Mouse (Mus musculus): Measurements from ENCODE around the gene Cyp46a1. TPM values are rescaled to one million over a fixed set of nuclear protein-coding genes. Genes with fewer than 3 reads are reported as not detected.

The Cyp46a1 gene
- total RNA-seq, 2 experiments from 2014 or later: 0.26 TPM; not detected in 1

GRCm38 (mm10) chr12:108394534-108395284 lies 60.5 kb downstream of the Cyp46a1 start:
- intact Hi-C loops (cut with DNase I): no loop called here
- DNase-seq: no peak

GRCm38 (mm10) chr12:108395285-108395660 lies 61.1 kb downstream of the Cyp46a1 start:
- intact Hi-C loops (cut with DNase I): no loop called here
- no peak for DNase-seq

- intact Hi-C loops (cut with DNase I): no loop called here
- no peak for DNase-seq
Measured at GRCm38 (mm10) chr12:108396081-108396947, 62.1 kb downstream of the Cyp46a1 start.

GRCm38 (mm10) chr12:108398681-108399080 lies 64.5 kb downstream of the Cyp46a1 start:
- no peak for DNase-seq
- intact Hi-C loops (cut with DNase I): no loop called here

- intact Hi-C loops (cut with DNase I): no loop called here
Measured at GRCm38 (mm10) chr12:108399191-108399590, 65.0 kb downstream of the Cyp46a1 start.

GRCm38 (mm10) chr12:108400951-108401350 lies 66.8 kb downstream of the Cyp46a1 start:
- DNase-seq: no peak
- intact Hi-C loops (cut with DNase I): no loop called here

More at GRCm38 (mm10) chr12:108399191-108399590, 65.0 kb downstream of the Cyp46a1 start:
- no peak for DNase-seq

- intact Hi-C loops (cut with DNase I): no loop called here
- peak in 1 of 2 experiments; percentile 50 for DNase-seq
Measured at GRCm38 (mm10) chr12:108403957-108404356, 69.8 kb downstream of the Cyp46a1 start.

GRCm38 (mm10) chr12:108409100-108409499 lies 74.9 kb downstream of the Cyp46a1 start:
- DNase-seq: no peak

GRCm38 (mm10) chr12:108410416-108411208 lies 76.4 kb downstream of the Cyp46a1 start:
- no peak for DNase-seq
- intact Hi-C loops (cut with DNase I): no loop called here

More at GRCm38 (mm10) chr12:108409100-108409499, 74.9 kb downstream of the Cyp46a1 start:
- intact Hi-C loops (cut with DNase I): no loop called here

Other genes starting within 250 kb of the Cyp46a1 start
- 10 to 100 TPM; 84.0 to 90.2 TPM for gene Setd3, start 155.1 kb upstream of the Cyp46a1 start, total RNA-seq (2021)
- 10 to 100 TPM; 88.0 to 91.8 TPM for gene Ccnk, start 154.8 kb upstream of the Cyp46a1 start, total RNA-seq (2021)
- 10 to 100 TPM; 24.0 to 26.5 TPM for gene Ccdc85c, start 59.0 kb upstream of the Cyp46a1 start, total RNA-seq (2021)
- 1 to 10 TPM in 1 of 2 experiments, under 1 TPM in 1; 0.74 to 1.3 TPM for gene Hhipl1, start 28.1 kb upstream of the Cyp46a1 start, total RNA-seq (2021)
- gene Eml1, start 36.6 kb downstream of the Cyp46a1 start, total RNA-seq (2021): 100 to 1,000 TPM in 1 of 2 experiments, 10 to 100 TPM in 1; 98.2 to 103 TPM
- gene Evl, start 220.3 kb downstream of the Cyp46a1 start, total RNA-seq (2021): 10 to 100 TPM; 11.5 to 16.7 TPM

All from gastrocnemius, postnatal 36 days (tissue).